Mouse (Mus musculus) c-Kit-positive CD71-positive TER-119-positive erythroid progenitor cells, embryonic 14.5 days (primary cell): ENCODE measurements at regions not wholly inside any gene's neighbourhood (a gene's known extent, or its start where the extent isn't known, plus 50 kb on each side); places are given as distances from the start of the nearest gene placed in this dataset.

Experiments
- DNase-seq: peaks from one replicate; pipeline ENCODE4 v3.0.0-alpha.2; 2013; ENCODE audit warnings: low spot score

GRCm38 (mm10) chr10:21776762-21777080 lies 105.3 kb upstream of the Sgk1 start:
- no peak for DNase-seq

GRCm38 (mm10) chr10:21777103-21777502 lies 104.9 kb upstream of the Sgk1 start:
- no peak for DNase-seq

GRCm38 (mm10) chr10:21783478-21783877 lies 98.5 kb upstream of the Sgk1 start:
- DNase-seq: no peak

- no peak for DNase-seq
Observed at GRCm38 (mm10) chr10:21785110-21785509, 96.9 kb upstream of the Sgk1 start.

GRCm38 (mm10) chr10:21785785-21786184 lies 96.2 kb upstream of the Sgk1 start:
- no peak for DNase-seq

GRCm38 (mm10) chr10:21789847-21790530 lies 92.0 kb upstream of the Sgk1 start:
- no peak for DNase-seq

- no peak for DNase-seq
Observed at GRCm38 (mm10) chr10:21790991-21791390, 91.0 kb upstream of the Sgk1 start.

GRCm38 (mm10) chr10:21792431-21792830 lies 89.6 kb upstream of the Sgk1 start:
- no peak for DNase-seq

- DNase-seq: no peak
Observed at GRCm38 (mm10) chr10:21793641-21794040, 88.3 kb upstream of the Sgk1 start.

- no peak for DNase-seq
Observed at GRCm38 (mm10) chr10:21796386-21796785, 85.6 kb upstream of the Sgk1 start.

- no peak for DNase-seq
Observed at GRCm38 (mm10) chr10:21798103-21798502, 83.9 kb upstream of the Sgk1 start.

- DNase-seq: no peak
Observed at GRCm38 (mm10) chr10:21801556-21801955, 80.4 kb upstream of the Sgk1 start.

GRCm38 (mm10) chr10:21803184-21803583 lies 78.8 kb upstream of the Sgk1 start:
- no peak for DNase-seq

GRCm38 (mm10) chr10:21804761-21805160 lies 77.2 kb upstream of the Sgk1 start:
- no peak for DNase-seq

GRCm38 (mm10) chr10:21805606-21806005 lies 76.4 kb upstream of the Sgk1 start:
- no peak for DNase-seq

GRCm38 (mm10) chr10:21806716-21807115 lies 75.3 kb upstream of the Sgk1 start:
- DNase-seq: no peak

- DNase-seq: no peak
Observed at GRCm38 (mm10) chr10:21819686-21820085, 62.3 kb upstream of the Sgk1 start.

GRCm38 (mm10) chr10:21821421-21821820 lies 60.6 kb upstream of the Sgk1 start:
- no peak for DNase-seq

- DNase-seq: no peak
Observed at GRCm38 (mm10) chr10:21824418-21825025, 57.5 kb upstream of the Sgk1 start.

- DNase-seq: no peak
Observed at GRCm38 (mm10) chr10:21826793-21827504, 55.0 kb upstream of the Sgk1 start.

- DNase-seq: no peak
Observed at GRCm38 (mm10) chr10:21827505-21827844, 54.5 kb upstream of the Sgk1 start.

GRCm38 (mm10) chr10:21828432-21829061 lies 53.4 kb upstream of the Sgk1 start:
- no peak for DNase-seq

- no peak for DNase-seq
Observed at GRCm38 (mm10) chr10:21829062-21829731, 52.8 kb upstream of the Sgk1 start.
